ENCODE assay signal across 8 mouse cellular contexts in the genomic region with DNA sequence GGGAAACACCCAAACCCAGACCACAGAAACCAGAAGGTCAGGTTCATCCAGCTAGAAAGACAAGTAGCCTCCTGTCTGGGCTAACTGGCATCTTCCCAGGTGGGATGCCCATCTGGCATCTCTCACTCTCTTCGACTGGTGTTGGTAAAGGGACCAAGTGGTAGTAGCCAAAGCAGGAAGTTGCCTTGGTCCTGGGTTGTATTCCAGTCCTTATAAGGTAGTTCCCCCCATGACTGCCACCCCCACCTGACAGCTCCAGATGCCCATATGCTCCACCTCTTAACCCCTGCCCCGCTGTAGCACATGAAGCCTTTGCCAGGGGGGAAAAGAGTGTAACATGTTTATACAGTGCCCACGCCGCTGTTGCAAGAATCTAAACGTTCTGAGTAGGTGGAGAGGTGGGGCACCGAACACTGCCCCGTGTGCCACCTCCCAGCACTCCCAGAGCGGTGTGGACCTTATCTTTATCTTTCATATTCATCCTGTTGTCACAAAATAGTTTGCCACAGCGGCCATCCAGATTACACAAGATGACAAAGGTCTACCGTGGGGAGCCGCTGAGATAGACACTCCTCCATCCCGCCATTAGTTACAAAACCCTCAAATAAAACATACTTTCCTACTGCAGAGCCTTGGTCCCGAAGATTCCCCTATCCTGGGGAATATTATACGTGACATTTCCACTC. TPM values are rescaled to one million over a fixed set of nuclear protein-coding genes. Genes with fewer than 3 reads are reported as not detected.
DNase-seq lines count a peak whose midpoint lies in the region; TF ChIP-seq lines count a peak whose summit lies in the region.

No protein-coding gene starts in this region.

- no peak for TF ChIP-seq EP300 in ES-Bruce4 (IDR thresholded peaks at IDR 0.05; ENCODE audit: insufficient read depth, low read depth, low read length)

- no peak overlapping the region for H3K27ac ChIP-seq in ES-Bruce4 (ENCODE audit: insufficient read depth, low read length)
- peak overlapping the region; percentile 94 for H3K27ac ChIP-seq in forebrain, embryonic 10.5 days

- TF ChIP-seq POLR2A in ES-Bruce4 (IDR thresholded peaks at IDR 0.05; ENCODE audit: insufficient read depth, low read length), result no peak

- no peaks in the 10 kb centered on the region for H3K36me3 ChIP-seq in ES-Bruce4 (ENCODE audit: control insufficient read depth, insufficient read depth, low read length, poor library complexity, severe bottlenecking)
- peaks cover 35% of the 10 kb centered on the region for H3K36me3 ChIP-seq in forebrain, embryonic 10.5 days (replicated peaks)
- H3K36me3 ChIP-seq in splenic B cell, adult 2 months (ENCODE audit: control insufficient read depth, insufficient read depth, low read length, poor library complexity, severe bottlenecking), result peaks cover 7% of the 10 kb centered on the region

- H3K9me3 ChIP-seq in ES-Bruce4 (replicated peaks; ENCODE audit: control insufficient read depth, insufficient read depth, low read length, poor library complexity, severe bottlenecking), result no peaks in the 10 kb centered on the region
- no peaks in the 10 kb centered on the region for H3K9me3 ChIP-seq in forebrain, embryonic 10.5 days

- H3K4me1 ChIP-seq in ES-Bruce4 (ENCODE audit: control insufficient read depth, insufficient read depth, low read length), result no peaks in the 10 kb centered on the region
- H3K4me1 ChIP-seq in forebrain, embryonic 10.5 days, result peaks cover 33% of the 10 kb centered on the region

- H3K4me3 ChIP-seq in ES-Bruce4 (ENCODE audit: low read depth, low read length), result peak overlapping the region; percentile 80
- peak overlapping the region; percentile 96 for H3K4me3 ChIP-seq in forebrain, embryonic 10.5 days

- 49% methylated on average over 14 of the region's 14 CpGs for WGBS in forebrain, embryonic 10.5 days

- H3K9ac ChIP-seq in ES-Bruce4 (ENCODE audit: low read depth, poor library complexity, severe bottlenecking), result peak overlapping the region; percentile 77

- DNase-seq in cerebellum, postnatal 10 days, result peak; percentile 82 to 85
- no peak for DNase-seq in cerebellum, adult 8-10 months
- DNase-seq in forebrain, embryonic 10.5 days (ENCODE audit: extremely low spot score, low spot score), result no peak
- peak; percentile 87 for DNase-seq in induced T-regulatory cell, adult 2 months (ENCODE audit: low read depth)
- peak; percentile 53 to 60 for DNase-seq in lung, postnatal 4 days
- peak; percentile 84 for DNase-seq in splenic B cell, adult 2 months (ENCODE audit: low read depth, low spot score)
- no peak for DNase-seq in ovary, postnatal 36 days (ENCODE audit: low spot score)

- no peaks in the 10 kb centered on the region for H3K27me3 ChIP-seq in ES-Bruce4 (ENCODE audit: control insufficient read depth, insufficient read depth, low read length, poor library complexity, severe bottlenecking)
- H3K27me3 ChIP-seq in forebrain, embryonic 10.5 days (ENCODE audit: poor library complexity, severe bottlenecking), result 0 out of 2 replicates have a peak, but pooled peaks cover 3% of the 10 kb centered on the region
- H3K27me3 ChIP-seq in splenic B cell, adult 2 months (ENCODE audit: control insufficient read depth, insufficient read depth, low read length, poor library complexity, severe bottlenecking), result no peaks in the 10 kb centered on the region

- TF ChIP-seq CTCF in ES-Bruce4 (IDR thresholded peaks at IDR 0.05; ENCODE audit: low read depth, low read length), result no peak

RNA-seq across cellular contexts. Expression of a gene that starts 1.0 kb away (rescaled TPM):
- 7.8 and 11.7 TPM in 2 replicates for polyA plus RNA-seq in ES-Bruce4 (2011; ENCODE audit: insufficient read depth, insufficient read length, low read depth, missing spikeins)
- polyA plus RNA-seq in forebrain, embryonic 10.5 days (2016; fragmentation: Nextera tagmentation; extraction: Ambion mirVana), result 2.0 and 3.4 TPM in 2 replicates

RNA-seq across cellular contexts. Expression of a gene that starts 36.3 kb away (rescaled TPM):
- polyA plus RNA-seq in ES-Bruce4 (2011; ENCODE audit: insufficient read depth, insufficient read length, low read depth, missing spikeins), result 15.7 and 19.9 TPM in 2 replicates
- polyA plus RNA-seq in forebrain, embryonic 10.5 days (2016; fragmentation: Nextera tagmentation; extraction: Ambion mirVana), result 63.3 and 70.8 TPM in 2 replicates

RNA-seq across cellular contexts. Expression of a gene that starts 50.7 kb away (rescaled TPM):
- polyA plus RNA-seq in ES-Bruce4 (2011; ENCODE audit: insufficient read depth, insufficient read length, low read depth, missing spikeins), result 32.4 and 38.3 TPM in 2 replicates
- 48.3 and 52.5 TPM in 2 replicates for polyA plus RNA-seq in forebrain, embryonic 10.5 days (2016; fragmentation: Nextera tagmentation; extraction: Ambion mirVana)

RNA-seq across cellular contexts. Expression of a gene that starts 53.6 kb away (rescaled TPM):
- polyA plus RNA-seq in ES-Bruce4 (2011; ENCODE audit: insufficient read depth, insufficient read length, low read depth, missing spikeins), result 20.7 and 20.9 TPM in 2 replicates
- polyA plus RNA-seq in forebrain, embryonic 10.5 days (2016; fragmentation: Nextera tagmentation; extraction: Ambion mirVana), result 16.6 and 18.6 TPM in 2 replicates

Comparison
In these comparisons a context has a peak if more than half of its experiments do, and no peak if none do; other contexts are left out.
1. DNase-seq: peak in cerebellum, postnatal 10 days (2 of 2), induced T-regulatory cell, adult 2 months (single experiment), lung, postnatal 4 days (2 of 2) and splenic B cell, adult 2 months (single experiment); none in cerebellum, adult 8-10 months (single experiment), forebrain, embryonic 10.5 days (single experiment) and ovary, postnatal 36 days (single experiment).